Mouse (Mus musculus) heart, postnatal 0 days (tissue): Measurements from ENCODE around the gene Micu1. TPM values are rescaled to one million over a fixed set of nuclear protein-coding genes. Genes with fewer than 3 reads are reported as not detected.

ENCODE experiments used
- ATAC-seq: fragments of 200-750 bp; cut with Nextera tagmentation; 2 replicates; pipeline ENCODE4 v1.8.0; 2017; ENCODE audit warnings: low read depth, moderate number of reproducible peaks, moderate library complexity; ENCODE audit not compliant: insufficient read depth
- DNase-seq: peaks from one replicate; pipeline ENCODE4 v3.0.0-alpha.2; 2016; ENCODE audit warnings: low spot score
- H3K27ac ChIP-seq: fragments of 300-500 bp; sonication (generic); 2 replicates; pipeline ENCODE4 v1.5.1; 2014; ENCODE audit warnings: low read depth, mild to moderate bottlenecking
- H3K27me3 ChIP-seq: fragments of 300-500 bp; sonication (generic); 2 replicates; pipeline ENCODE4 v1.6.1; 2014; ENCODE audit warnings: low read length, mixed read lengths; ENCODE audit not compliant: control insufficient read depth, insufficient read depth
- H3K36me3 ChIP-seq: fragments of 300-500 bp; sonication (generic); replicated peaks from 2 replicates; pipeline ENCODE4 v1.6.1; 2014; ENCODE audit warnings: low read length, mixed read lengths; ENCODE audit not compliant: control insufficient read depth, insufficient read depth
- H3K4me1 ChIP-seq: fragments of 300-500 bp; sonication (generic); 2 replicates; pipeline ENCODE4 v1.6.1; 2014; ENCODE audit warnings: antibody characterized with exemption; ENCODE audit not compliant: control insufficient read depth, insufficient read depth
- H3K4me2 ChIP-seq: fragments of 300-500 bp; sonication (generic); 2 replicates; pipeline ENCODE4 v1.6.1; 2014; ENCODE audit warnings: low read depth, mild to moderate bottlenecking, low read length, moderate library complexity
- H3K4me3 ChIP-seq: fragments of 300-500 bp; sonication (generic); 2 replicates; pipeline ENCODE4 v1.5.1; 2014; ENCODE audit warnings: low read depth, low read length
- H3K9ac ChIP-seq: fragments of 300-500 bp; sonication (generic); replicated peaks from 2 replicates; pipeline ENCODE4 v1.6.1; 2014; ENCODE audit warnings: low read depth, low read length, mixed read lengths
- H3K9me3 ChIP-seq: fragments of 300-500 bp; sonication (generic); replicated peaks from 2 replicates; pipeline ENCODE4 v1.6.1; 2016; ENCODE audit warnings: low read length; ENCODE audit not compliant: control insufficient read depth
- CTCF ChIP-seq: IDR thresholded peaks from 2 replicates; pipeline ENCODE4 v1.5.1; 2016; ENCODE audit warnings: antibody characterized with exemption, control low read depth, low read depth
- EP300 ChIP-seq: IDR thresholded peaks from 2 replicates; pipeline ENCODE4 v1.6.1; 2016; ENCODE audit warnings: antibody characterized with exemption, low read depth
- WGBS: fragments of 180-500 bp; shearing (Covaris S2); extraction: QIAGEN DNeasy Blood & Tissue Kit; methylation state at CpG from one replicate; pipeline ENCODE4 v1.1.7; 2014; 5-methylcytosine and 5-hydroxymethylcytosine counted together
- polyA plus RNA-seq: library from polyadenylated mRNA; unstranded; fragments of >200 nt; fragmentation: Nextera tagmentation; extraction: Ambion mirVana; gene quantifications from 2 replicates; pipeline ENCODE4 v1.2.1, GENCODE M21; 2015
- total RNA-seq: library from RNA; depleted of rRNA; stranded (reverse); fragments of >200 nt; gene quantifications from 2 replicates; pipeline ENCODE4 v1.2.3, GENCODE M21; 2014; ENCODE audit warnings: low replicate concordance

The Micu1 gene
- total and polyA plus RNA-seq, 2 experiments from 2014 or later = 23.9 to 25.0 TPM

- Histone ChIP-seq H3K4me1 (no peaks in the 10 kb centered on the region), H3K9ac (no peak overlapping the region), H3K27ac (no peak overlapping the region), H3K27me3 (no peaks in the 10 kb centered on the region), H3K9me3 (no peaks in the 10 kb centered on the region), H3K4me2 (no peak overlapping the region), H3K36me3 (no peaks in the 10 kb centered on the region), H3K4me3 (no peak overlapping the region)
- ATAC-seq (0 out of 2 replicates have a peak, but pooled peaks have one; percentile 39), DNase-seq (no peak)
- TF ChIP-seq EP300 (no peak), CTCF (no peak)
- 67% methylated on average over 9 of the region's 9 CpGs for WGBS
Measured at GRCm38 (mm10) chr10:59844686-59845085, 142.4 kb downstream of the Micu1 start.

DNA sequence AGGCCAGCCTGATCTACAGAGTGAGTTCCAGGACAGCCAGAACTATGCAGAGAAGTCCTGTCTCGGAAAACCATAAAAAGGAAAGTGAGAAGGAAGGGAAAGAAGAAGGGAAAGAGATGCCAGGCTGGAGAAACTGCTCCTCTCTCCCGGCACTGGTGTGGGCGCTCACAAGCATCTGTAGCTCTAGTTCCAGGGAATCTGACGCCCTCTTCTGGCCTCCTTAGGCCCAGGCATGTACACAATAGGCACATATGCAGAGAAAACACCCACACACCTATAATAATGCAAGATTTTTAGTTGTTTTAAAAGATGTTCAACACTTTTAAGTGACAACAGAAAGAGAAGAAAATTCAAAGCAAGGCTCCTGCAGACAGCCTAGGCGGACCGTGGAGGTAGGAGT lies 144.1 kb downstream of the Micu1 start:
- Histone ChIP-seq H3K4me2 (no peak overlapping the region), H3K27me3 (no peaks in the 10 kb centered on the region), H3K27ac (no peak overlapping the region), H3K9me3 (no peaks in the 10 kb centered on the region), H3K4me3 (no peak overlapping the region), H3K36me3 (no peaks in the 10 kb centered on the region), H3K9ac (no peak overlapping the region), H3K4me1 (no peaks in the 10 kb centered on the region)
- DNase-seq (no peak), ATAC-seq (no peak)
- WGBS = 77% methylated on average over 6 of the region's 6 CpGs
- TF ChIP-seq EP300 (no peak), CTCF (no peak)

DNA sequence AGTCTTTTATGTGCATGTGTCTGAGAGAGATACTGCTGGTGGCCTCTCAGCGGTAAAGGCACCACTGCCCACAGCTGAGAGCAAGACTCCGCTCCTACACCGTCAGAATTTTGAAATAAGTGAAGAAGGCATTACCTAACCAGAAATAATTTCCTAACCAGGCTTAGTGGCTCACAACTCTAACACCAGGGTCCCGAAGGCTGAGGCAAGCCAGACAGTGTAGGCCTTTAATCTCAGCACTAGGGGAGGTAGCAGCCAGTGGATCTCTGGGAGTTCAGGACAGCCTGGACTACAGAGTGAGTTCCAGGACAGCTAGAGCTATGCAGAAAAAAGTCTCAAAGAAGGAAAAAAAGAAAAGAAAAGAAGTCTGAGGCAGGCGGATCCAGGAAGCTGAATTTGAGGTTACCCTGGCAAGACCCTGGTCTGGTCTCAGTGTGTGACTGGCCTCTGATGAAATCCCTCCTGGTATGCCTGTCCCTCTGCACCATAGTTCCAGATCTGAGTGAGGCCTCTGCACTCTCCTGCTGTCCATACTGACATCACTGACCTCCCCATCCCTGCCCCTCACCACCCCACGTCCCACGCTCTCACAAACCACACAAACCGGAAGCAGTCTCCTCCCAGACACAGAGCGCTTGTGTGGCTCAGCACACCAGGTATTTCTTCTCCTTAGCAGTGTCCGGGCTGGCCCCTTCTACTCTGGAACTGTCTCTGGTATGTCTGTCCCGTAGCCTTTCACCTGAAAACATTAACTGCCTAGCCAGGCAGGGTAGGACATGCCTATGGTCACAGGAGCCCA lies 146.0 kb downstream of the Micu1 start:
- no peak for ATAC-seq
- no peak overlapping the region for H3K27ac ChIP-seq

DNA sequence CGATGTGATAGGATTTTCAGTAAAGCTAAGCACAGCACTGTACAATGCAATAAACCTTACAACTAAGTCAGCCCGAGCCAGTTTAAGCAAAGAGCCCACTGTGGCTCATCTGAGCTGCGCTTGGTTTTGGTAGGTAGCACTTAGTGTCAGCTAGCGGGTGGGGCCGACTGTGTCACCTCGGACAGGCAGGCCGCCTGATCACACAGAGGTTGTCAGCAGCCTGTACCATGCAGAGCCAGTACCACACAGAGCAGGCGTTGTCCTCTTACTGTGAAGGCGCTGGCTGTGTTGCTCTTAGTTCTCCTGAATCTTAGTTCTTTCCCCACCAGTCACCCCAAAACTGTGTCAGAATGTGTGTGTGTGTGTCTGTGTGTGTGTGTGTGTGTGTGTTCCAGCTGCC lies 146.7 kb downstream of the Micu1 start:
- TF ChIP-seq CTCF = no peak
- no peak for TF ChIP-seq EP300
- DNase-seq (no peak), ATAC-seq (no peak)
- H3K9me3 ChIP-seq = no peaks in the 10 kb centered on the region
- 66% methylated on average over 9 of the region's 9 CpGs for WGBS
- no peaks in the 10 kb centered on the region for H3K4me1 ChIP-seq
- no peaks in the 10 kb centered on the region for H3K27me3 ChIP-seq
- H3K9ac ChIP-seq = no peak overlapping the region
- H3K4me3 ChIP-seq = no peak overlapping the region
- H3K4me2 ChIP-seq = no peak overlapping the region
- no peak overlapping the region for H3K27ac ChIP-seq
- no peaks in the 10 kb centered on the region for H3K36me3 ChIP-seq

More for the DNA sequence above, 146.0 kb downstream of the Micu1 start:
- no peaks in the 10 kb centered on the region for H3K27me3 ChIP-seq
- DNase-seq = no peak
- no peak overlapping the region for H3K4me3 ChIP-seq
- H3K4me1 ChIP-seq = no peaks in the 10 kb centered on the region
- H3K4me2 ChIP-seq = no peak overlapping the region
- no peaks in the 10 kb centered on the region for H3K9me3 ChIP-seq
- H3K36me3 ChIP-seq = no peaks in the 10 kb centered on the region
- 80% methylated on average over 11 of the region's 11 CpGs for WGBS
- TF ChIP-seq CTCF (no peak), EP300 (no peak)
- no peak overlapping the region for H3K9ac ChIP-seq

DNA sequence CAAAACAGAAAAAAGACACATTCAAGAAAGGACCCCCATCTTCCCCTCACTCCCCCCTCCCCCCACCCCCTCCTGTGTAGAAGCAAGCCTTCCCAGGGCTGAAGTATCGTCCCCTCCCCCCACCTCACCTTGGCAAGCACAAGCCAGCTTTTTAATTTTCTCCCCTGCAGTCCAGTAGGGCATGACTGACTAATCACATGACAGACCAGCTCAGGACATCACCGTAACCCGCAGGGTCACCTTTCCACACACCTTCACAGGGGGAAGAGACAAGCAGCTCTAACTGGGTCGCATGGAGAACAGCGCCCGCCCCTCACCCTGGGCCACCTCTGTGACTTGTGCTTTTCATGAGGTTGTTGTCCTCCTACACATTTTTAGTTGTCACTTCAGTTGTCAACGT lies 147.1 kb downstream of the Micu1 start:
- no peak for TF ChIP-seq CTCF
- no peak for TF ChIP-seq EP300
- no peaks in the 10 kb centered on the region for H3K9me3 ChIP-seq
- H3K4me1 ChIP-seq = no peaks in the 10 kb centered on the region
- WGBS = 83% methylated on average over 7 of the region's 7 CpGs
- H3K9ac ChIP-seq = no peak overlapping the region
- no peak for DNase-seq
- no peak overlapping the region for H3K4me2 ChIP-seq
- ATAC-seq = no peak
- no peaks in the 10 kb centered on the region for H3K27me3 ChIP-seq
- no peaks in the 10 kb centered on the region for H3K36me3 ChIP-seq
- H3K4me3 ChIP-seq = no peak overlapping the region
- H3K27ac ChIP-seq = no peak overlapping the region

- H3K9ac ChIP-seq = no peak overlapping the region
- 71% methylated on average over 5 of the region's 5 CpGs for WGBS
- H3K9me3 ChIP-seq = no peaks in the 10 kb centered on the region
- ATAC-seq = no peak
- H3K36me3 ChIP-seq = no peaks in the 10 kb centered on the region
- H3K4me2 ChIP-seq = no peak overlapping the region
- H3K27ac ChIP-seq = no peak overlapping the region
- H3K4me1 ChIP-seq = no peaks in the 10 kb centered on the region
- no peak overlapping the region for H3K4me3 ChIP-seq
- DNase-seq = no peak
- H3K27me3 ChIP-seq = no peaks in the 10 kb centered on the region
- no peak for TF ChIP-seq CTCF
- no peak for TF ChIP-seq EP300
Measured at GRCm38 (mm10) chr10:59857157-59857556, 154.9 kb downstream of the Micu1 start.
